Mouse (Mus musculus) left cerebral cortex, adult 9 months (tissue): ENCODE data around the gene Myadm.
A peak's percentile ranks its signal among the peaks of the same experiment; 100 is the strongest.

ENCODE experiments used
- DNase-seq, 2 experiments: peaks; one replicate each; pipeline ENCODE4 v3.0.0; 2022; ENCODE audit warnings: low spot score in 2 of 2

Gene Myadm

DNA sequence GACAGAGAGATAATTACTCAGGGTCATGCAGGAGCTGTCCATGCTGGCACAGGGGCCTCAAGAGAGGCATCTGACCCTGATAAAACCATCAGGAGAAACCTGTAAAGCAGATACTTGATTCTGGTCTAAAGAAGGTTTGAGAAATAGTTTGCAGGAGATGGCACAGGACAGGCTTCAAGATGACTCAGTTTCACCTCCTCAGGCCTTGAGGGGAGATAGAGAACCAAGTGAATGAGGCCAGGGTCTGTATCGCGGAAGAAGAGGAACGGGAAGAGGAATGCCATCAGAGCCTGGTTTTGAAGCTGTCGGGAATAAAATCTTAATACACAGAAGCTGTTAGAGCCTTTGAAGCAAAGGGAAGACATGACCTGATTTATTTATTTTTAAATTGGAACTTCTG is 28.8 kb downstream of the Myadm start:
- DNase-seq: no peak

DNA sequence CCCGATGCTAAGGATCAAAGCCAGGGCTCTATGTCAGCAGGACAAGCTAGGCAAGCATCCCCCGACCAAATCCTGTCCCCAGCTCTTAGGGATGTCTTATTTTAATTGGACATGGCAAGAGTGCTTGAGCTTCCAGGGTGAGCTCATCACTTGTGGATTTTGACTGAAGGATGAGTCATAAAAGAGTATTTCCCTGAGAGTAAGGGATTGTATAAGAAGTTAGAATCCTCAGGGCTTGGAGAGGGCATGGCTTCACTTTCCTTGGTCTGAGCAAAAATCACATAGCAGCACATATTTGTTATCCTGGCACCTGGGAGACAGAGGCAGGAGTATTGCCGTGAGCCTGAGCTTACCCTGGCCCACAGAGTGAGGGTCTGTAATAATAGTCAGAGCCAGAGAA is 32.0 kb downstream of the Myadm start:
- no peak for DNase-seq

DNA sequence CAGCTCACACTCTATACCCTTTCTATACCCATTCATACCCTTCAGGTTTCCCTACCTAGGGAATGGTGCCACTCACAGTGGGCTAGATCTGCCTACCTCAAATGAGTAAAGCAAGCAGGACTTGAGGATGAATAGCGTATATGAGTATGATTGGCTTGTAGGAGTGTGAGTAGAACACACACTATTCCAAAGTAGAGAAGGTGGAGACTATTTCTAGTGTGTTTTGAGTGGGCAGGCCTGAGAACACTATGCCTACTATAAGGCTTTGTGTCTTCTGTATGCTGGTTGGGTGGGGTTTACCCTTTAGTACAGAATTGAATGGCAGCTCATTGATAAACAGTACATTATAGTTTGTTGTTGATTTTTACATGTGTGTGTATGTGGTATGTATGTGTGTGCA is 34.9 kb downstream of the Myadm start:
- no peak for DNase-seq

DNA sequence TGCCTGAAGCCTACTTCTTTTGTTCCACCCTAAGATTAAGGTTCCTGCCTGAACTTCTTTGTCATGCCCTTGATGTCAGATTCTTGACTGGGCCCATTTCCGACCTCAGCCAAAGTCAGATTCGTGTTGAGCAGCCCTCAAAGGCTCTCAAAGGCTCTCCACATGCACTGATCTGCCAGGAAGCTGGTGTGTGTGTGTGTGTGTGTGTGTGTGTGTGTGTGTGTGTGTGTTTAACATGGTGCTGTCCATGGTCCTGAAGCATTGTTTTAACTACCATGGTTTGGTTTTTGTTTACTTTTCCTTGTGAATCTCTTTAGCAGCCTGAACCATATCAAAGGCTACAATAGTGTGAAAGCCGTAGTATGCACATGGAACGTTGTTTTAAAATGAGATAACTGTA is 39.1 kb downstream of the Myadm start:
- no peak for DNase-seq

DNA sequence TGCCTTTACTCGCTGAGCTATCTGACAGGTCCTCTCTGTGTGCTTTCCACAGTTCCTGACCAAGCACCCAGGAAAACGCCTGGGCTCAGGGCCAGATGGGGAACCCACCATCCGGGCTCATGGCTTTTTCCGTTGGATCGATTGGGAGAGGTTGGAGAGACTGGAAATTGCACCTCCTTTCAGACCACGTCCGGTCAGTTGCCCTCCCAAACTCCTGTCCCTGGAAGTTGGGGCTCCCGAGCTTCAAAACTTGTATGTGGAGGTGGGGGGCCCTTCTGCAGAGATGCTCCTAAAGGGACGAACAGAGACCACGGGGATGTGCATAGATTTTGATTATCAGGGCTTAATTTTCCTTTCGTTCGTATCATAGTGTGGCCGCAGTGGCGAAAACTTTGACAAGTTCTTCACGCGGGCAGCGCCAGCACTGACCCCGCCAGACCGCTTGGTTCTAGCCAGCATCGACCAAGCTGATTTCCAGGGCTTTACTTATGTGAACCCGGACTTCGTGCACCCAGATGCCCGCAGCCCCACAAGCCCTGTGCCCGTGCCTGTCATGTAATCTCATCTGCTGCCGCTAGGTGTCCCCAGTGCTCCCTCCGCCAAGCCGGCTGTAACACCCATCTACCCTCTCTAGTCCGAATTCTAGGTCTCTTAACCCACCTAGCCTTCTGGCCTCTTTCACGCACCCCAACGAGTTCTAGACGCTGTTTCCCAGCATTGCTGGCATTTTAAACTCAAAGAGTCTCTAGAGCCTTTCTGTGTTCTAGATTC is 41.1 kb downstream of the Myadm start:
- peak in 1 of 2 experiments; percentile 85 for DNase-seq

DNA sequence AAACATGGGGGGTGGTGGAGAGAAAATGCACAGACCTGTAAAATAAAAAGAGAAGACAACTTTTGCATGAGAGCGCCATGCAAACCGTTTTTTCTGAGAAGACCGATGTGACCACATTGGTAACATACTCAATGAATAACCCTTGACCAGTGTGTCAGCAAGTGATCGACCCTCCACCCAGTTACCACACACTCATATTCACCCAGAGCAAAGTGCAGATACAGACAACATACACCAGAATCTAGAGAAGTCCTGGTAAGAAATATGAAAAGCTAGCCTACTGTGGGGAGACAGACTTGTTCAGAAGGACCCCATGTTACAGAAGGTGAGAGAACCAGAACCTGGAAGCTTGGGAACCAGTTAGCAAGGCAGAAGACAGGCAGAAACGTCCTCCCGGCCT is 42.3 kb downstream of the Myadm start:
- DNase-seq: peak in 1 of 2 experiments; percentile 22

DNA sequence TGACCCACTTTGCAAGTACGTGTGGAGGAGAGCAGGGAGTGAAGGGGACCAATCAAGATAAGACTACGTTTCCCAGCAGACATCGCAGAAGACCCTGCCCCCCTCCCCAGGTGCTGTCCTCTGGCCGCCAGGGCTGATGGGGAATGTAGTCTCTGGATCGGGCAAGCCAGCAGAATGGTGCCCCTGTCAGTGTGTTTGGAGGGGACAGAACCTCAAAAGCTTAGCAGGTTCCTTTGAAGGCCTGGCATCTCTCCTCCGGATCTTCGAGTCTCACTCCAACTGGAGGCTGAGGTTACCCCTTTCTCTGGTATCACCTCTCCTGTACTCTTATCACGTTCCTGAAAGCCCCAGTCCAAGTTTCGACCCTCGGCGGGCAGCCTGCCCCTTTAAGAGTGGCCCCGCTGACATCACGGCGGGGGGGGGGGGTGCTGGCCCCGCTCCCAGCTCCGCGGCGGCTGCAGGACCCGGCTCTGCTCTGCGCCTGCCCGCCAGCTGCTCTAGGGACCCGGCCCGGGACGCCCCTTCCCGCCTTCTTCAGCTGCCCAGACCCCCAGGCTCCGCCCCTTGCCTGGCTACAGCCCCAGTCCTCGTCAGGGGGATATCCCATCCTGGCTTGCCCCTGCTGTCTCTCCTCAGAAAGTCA is 42.8 kb downstream of the Myadm start:
- DNase-seq: peak; percentile 78 to 90

DNA sequence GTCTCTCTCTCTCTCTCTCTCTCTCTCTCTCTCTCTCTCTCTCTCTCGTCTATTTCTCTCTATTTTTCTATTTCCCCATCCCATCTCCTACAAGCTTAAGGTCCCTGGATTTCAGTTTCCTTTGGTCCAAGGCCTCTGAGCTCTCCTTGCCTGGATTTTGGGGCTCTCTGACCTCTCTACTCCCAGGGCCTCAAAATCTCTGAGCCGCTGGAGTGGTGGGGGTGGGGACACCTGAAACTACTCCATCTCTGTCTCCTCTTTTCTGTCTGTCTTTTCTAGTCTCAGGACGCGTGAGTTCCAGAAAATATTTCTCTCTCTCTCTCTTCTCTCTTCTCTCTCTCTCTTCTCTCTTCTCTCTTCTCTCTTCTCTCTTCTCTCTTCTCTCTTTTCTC is 43.3 kb downstream of the Myadm start:
- no peak for DNase-seq

DNA sequence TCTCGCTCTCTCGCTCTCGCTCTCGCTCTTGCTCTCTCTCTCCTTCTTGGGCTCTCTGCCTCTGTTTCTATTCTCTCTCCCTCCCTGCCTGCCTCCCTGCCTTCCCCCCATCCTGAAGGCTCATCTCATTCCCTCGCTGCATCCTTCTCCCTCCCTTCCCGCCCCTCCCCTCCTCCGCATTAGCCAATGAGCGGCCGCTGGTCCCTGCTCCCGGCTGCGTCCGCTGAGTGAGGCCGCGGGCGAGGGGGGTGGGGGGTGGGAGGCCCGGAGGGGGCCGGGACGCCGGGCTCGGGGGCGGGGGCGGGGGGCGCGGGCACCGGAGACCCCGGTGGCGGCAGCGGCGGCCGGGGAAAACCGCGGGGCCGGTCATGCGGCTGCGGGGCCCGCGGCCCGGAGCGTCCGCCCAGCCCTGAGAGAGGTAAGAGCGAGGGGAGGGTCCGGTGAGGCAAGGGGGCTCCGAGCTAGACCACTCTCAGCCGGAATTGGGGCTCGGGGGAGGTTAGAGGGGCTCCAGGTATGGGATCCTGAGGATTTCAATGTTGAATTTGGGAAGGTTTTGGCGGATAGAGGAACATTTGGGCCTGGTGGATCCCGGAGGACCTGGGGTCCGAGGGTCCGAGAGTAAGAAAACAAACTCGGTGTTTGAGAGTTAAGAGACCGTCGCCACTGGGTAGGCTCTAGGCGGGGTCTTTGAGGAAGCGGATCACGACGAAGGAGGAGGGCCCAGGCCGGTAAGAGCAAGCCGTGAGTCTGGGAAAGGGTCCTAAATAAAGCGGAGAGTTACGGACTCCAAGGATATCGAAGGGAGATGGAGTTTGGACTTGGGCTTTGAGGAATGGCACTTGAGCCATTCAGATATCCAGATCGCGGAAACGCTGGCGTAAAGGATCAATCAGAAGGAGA is 44.0 kb downstream of the Myadm start, which contains the start of gene Cacng7:
Cacng7 (plus strand) TSS at position 337 of the 903 bp plus-strand sequence.
- DNase-seq: peak in 1 of 2 experiments; percentile 61

DNA sequence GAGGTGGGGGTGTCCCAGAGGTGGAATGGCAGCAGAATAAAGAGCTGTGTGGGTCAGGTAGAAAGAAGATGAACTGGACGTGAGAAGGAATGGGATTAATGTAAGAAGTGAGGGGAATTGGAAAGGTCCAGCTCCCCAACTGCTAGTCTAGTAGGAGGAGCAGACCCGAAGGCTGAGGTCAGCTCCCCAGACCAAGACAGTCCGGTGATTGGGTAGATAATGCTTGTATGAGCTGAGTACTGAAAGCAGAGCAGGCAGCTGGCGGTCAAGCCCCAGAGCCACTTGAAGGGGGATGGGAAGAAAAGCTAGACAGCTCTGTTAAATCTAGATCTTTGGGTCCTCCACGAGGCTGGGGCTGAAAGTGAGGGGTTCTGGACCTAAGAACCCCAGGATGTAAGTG is 44.7 kb downstream of the Myadm start:
- no peak for DNase-seq

DNA sequence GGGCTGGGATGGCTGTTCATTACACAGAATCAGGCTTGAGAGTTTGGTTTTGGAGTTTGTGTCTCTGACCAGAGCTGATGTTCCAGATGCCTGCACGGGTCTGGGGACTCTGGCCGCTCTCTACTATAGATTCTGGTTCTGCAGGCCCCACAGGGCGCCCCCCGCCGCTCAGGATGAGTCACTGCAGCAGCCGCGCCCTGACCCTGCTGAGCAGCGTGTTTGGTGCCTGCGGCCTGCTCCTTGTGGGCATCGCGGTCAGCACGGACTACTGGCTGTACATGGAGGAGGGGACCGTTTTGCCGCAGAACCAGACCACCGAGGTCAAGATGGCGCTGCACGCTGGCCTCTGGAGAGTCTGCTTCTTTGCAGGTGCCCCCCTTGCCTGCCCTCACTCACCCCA is 47.5 kb downstream of the Myadm start:
- no peak for DNase-seq

DNA sequence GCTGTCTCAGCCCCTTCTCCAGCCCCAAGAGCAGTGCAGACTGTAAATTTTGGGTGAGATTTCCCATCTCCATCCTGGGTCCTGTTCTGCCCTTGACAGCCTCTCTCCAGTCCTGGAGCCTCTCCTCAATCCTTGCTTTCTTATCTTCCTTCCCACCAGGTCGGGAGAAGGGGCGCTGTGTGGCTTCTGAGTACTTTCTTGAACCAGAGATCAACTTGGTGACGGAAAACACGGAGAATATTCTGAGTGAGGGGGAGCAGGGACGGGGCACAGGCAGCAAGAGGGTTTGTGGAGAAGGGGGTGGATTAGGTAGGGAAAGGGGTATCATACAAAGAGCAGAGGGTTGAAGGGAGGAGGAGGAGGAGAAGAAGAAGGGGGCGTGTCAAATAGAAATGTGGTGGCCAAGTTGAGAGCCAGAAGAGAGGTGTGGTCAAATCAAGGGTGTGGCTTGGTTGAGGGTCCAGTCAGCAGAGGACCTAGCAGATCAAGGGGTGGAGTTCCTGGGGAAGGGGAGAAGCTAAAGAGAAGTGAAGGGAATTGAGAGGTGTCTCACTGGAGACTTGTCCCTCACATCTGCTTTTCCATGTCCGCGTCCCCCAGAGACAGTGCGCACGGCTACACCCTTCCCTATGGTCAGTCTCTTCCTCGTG is 49.5 kb downstream of the Myadm start:
- no peak for DNase-seq

DNA sequence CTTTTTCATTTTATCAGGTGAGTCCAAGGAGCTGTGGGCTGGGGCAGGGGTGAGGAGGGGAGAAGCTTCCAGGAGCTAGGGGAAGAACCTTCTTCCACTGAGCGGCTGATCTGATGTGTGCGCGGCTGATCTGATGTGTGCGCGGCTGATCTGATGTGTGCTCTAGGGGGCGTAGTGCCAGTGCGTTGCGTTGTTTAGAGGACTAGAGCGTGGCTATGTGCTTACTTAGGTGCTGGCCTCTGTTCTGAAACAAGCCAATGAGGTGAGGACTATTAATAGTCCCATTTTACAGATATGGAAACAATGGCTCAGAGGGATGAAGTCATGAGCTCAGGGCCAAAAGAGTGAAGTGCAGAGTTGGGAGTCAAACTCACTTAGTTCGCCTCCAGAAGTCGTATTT is 50.1 kb downstream of the Myadm start:
- no peak for DNase-seq

DNA sequence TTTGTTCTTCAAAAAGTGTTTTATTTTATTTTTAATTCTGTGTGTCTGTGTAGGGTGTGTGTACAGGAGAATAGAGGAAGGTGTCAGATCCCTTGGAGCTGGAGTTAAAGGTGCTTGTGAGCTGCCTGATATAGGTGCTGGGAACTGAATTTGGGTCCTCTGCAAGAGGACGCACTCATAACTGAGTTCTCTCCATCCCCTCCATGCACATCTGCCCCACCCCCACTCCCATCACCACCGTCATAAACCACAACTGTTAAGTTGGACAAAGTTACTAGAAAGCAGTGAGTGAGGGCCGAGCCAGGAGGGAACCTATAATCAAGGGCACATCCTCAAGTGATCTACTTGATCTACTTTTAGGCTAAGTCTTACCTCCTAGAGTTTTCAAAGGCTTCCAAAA is 55.0 kb downstream of the Myadm start:
- DNase-seq: no peak

DNA sequence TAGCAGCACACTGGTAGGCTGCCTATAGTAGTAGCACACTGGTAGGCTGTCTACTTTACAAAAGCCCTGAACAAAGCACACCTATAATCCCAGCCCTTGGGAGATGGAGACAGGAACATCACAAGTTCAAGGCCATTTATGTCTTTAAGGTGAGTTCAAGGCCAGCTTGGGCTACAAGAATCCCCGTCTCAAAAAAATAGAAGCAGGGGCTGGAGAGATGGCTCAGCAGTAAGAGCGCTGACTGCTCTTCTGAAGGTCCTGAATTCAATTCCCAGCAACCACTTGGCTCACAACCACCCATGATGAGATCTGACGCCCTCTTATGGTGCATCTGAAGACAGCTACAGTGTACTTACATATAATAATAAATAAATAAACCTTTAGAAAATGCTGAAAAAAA is 56.4 kb downstream of the Myadm start:
- DNase-seq: no peak

DNA sequence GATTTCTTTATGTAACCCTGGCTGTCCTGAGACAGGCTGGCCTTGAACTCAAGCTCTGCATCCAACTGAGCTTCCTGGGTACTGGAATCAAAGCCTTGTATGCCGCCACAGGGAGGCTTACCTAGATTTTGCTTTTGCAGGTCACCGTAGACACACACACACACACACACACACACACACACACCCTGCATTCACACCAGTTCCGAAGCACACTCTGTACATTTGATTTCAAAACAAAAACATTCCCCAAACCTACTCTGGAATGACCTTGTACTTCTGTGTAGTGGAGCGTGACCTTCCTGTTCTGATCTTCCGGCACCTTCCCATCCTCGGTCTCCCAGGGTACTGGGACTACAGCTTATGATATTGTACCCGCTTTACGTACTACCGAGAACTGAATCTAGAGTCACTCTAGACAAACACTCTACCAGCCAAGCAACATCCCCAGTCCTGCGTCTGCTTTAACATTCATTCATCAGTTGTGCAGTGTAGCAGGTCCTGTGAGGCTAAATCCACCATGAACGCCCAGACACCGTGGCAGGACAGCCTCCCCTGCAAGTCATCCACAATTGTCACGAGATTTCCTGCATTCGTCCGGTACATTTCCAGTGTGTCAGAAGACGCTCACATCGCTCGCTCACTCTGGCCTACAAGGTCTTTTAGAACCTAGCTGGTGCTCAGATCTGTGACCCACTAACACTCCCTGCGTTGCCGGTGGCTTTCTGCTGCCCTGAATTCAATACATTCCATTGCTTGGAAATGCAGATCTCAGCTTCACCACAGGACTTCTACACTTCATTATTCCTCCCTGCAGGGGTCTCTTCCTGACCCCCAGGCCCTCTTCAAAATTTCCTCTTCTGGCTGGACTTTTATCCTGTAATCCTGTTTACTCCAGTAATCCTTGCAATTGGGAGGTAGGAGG is 58.7 kb downstream of the Myadm start:
- DNase-seq: no peak

DNA sequence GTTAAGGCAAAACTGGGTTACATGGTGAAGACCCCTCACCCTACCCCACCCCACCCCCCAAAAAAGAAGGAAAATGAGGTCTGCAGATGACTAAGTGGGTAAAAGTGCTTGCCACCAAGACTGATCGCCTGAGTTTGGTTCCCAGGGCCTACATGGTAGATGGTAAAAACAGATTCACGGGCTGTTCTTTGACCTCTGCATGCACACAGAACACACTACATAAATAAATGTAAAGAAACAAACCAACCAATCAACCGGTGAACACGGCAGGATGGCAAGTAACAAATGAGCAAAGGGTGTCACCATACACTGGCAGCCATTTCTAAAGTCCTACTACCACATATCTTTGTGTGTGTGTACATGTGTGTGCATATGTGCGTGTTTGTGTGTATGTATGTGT is 59.4 kb downstream of the Myadm start:
- DNase-seq: no peak

DNA sequence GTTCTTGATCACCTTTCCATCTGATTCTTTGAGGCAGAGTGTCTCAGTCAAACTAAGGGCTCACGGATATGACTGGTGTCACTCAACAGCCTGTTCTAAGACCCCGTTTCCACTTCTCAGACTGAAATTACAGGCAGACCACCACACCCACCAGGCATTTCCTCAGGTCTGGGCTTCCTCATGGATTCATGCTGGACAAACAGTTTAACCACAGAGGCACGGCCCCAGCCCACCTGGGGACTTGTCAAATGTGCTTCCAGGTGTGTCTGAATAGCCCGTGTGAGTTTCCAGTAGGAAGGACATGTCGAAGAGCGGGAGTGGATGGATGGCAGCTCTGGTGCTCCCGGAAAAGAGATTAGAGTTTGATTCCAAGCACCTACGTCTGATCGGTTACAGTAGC is 60.9 kb downstream of the Myadm start:
- no peak for DNase-seq
